Mouse (Mus musculus): ENCODE data around the gene Krt19.

Krt19 gene

DNA sequence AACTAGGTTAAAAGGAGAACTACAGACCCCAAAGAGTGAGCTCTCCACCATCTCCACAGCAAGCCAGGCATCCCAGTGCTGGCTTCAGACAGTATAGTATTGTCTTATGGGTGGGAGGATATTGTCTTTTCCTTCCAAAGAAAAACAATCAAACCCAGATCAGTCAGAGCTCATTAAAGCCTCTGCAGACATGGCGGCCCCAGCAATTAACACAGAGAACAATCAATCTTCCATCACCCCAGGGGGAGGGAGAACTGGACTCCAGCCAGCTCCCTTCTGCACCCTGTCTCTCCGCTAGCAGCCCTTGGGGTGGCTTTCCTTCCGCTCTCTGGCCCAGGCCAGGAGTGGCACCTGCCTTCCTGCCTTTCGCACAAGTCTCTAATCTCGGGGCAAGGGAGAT lies 10.8 kb downstream of the Krt19 start:
- DNase-seq (ENCODE audit: low read depth, low spot score), result no peak

GRCm38 (mm10) chr11:100136559-100136958 lies 11.9 kb downstream of the Krt19 start:
- no peak for DNase-seq (ENCODE audit: low read depth, low spot score)

GRCm38 (mm10) chr11:100135731-100136130 lies 12.7 kb downstream of the Krt19 start, which contains the start of gene Krt15:
Gene Krt15, minus strand, starts transcription at chr11:100135928.
- DNase-seq (ENCODE audit: low read depth, low spot score), result no peak

GRCm38 (mm10) chr11:100124901-100125300 lies 23.6 kb downstream of the Krt19 start:
- no peak for DNase-seq (ENCODE audit: low read depth, low spot score)

DNA sequence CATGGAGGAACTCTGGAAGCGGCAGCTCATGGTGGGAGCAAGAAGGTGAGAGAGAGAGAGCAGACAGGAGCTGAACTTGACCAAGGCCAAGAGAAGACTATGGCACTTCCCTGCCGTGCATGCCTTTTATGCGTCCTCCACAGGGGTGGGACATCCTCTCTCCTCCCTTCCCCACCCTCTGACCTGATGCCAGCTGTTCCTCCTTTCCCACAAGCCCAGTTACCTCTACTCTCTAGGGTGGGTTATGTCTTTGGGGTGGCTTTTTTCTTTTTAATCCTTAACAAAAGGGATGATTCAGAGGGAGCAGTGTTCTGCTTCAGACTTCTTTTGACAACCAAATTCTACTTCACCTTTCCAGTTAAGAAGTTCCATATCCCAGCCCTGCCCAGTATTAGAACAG lies 27.0 kb downstream of the Krt19 start, which contains the start of gene Krt13:
TSS of gene Krt13 (minus strand) at position 101 of the 400 bp plus-strand sequence.
- DNase-seq (ENCODE audit: low read depth, low spot score), result no peak

GRCm38 (mm10) chr11:100120331-100120730 lies 28.1 kb downstream of the Krt19 start:
- DNase-seq (ENCODE audit: low read depth, low spot score), result no peak

GRCm38 (mm10) chr11:100113742-100114029 lies 34.8 kb downstream of the Krt19 start:
- no peak for DNase-seq (ENCODE audit: low read depth, low spot score)

- DNase-seq (ENCODE audit: low read depth, low spot score), result no peak
These were observed 35.3 kb downstream of the Krt19 start for GRCm38 (mm10) chr11:100112935-100113741.

DNA sequence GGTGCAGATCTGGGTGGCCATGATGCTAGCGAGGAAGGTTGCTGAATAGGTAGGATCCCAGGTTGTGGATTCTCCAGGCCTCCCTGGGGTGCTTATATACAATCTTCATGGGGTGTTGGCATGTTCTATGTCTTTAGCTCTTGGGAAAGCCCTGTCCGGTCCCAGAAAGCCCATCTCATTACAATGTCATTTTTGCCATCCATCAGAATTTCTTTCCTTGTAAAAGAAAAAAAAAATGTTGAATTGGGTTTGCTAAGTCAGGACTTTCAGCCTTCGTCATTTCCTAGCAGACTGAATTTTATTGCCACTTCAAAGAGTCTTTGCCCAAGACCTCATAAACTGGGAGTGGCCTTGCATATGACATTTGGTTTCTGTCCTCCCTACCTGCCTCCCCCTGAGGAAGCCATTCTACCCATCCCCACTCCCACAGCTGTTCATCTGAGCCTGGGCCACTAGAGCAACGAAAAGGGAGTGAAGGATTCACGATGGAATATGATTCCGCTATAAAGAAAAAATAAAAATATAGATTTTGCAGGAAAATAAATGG lies 42.8 kb downstream of the Krt19 start, which contains the start of gene Krt36:
TSS of gene Krt36 (minus strand) at position 51 of the 547 bp plus-strand sequence.
- no peak for DNase-seq (ENCODE audit: low read depth, low spot score)

DNA sequence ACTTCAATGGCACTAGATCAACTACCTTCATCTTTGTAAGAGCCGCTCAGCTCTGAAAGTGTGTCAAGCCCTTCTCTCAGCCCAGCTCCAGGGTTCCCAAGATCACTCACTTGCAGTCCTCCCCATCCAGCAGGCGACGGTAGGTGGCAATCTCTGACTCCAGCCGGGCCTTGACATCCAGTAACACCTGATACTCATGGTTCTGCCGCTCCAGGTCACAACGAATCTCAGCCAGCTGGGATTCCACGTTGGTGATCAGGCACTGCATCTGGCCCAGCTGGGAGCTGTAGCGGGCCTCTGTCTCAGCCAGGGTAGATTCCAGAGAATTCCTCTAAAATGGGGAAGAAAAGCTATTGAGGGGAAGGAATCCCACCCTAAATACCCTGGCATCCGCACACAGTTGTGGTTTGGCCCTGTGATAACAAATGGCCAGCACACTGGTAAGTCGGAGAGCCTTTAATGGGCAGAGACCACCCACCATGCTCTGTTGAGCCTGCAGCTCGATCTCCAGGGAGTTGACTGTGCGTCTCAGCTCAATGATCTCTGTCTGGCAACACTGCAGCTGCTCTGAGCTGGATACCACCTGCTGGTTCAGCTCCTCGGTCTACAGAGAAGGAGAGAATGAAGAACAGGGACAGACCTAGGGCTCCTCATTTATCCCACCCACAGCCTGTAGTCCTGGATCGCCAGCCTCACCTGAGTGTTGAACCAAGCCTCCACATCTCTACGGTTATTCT lies 45.6 kb downstream of the Krt19 start:
- DNase-seq (ENCODE audit: low read depth, low spot score), result peak; percentile 11

GRCm38 (mm10) chr11:100100391-100100790 lies 48.1 kb downstream of the Krt19 start:
- DNase-seq (ENCODE audit: low read depth, low spot score), result no peak

- no peak for DNase-seq (ENCODE audit: low read depth, low spot score)
These were observed 50.6 kb downstream of the Krt19 start for GRCm38 (mm10) chr11:100097819-100098218.

GRCm38 (mm10) chr11:100096141-100096540 lies 52.3 kb downstream of the Krt19 start, which contains the start of gene Krt35:
Gene Krt35, minus strand, starts transcription at chr11:100096241.
- peak; percentile 21 for DNase-seq (ENCODE audit: low read depth, low spot score)

Data from forelimb bud, embryonic 11.5 days (tissue).